Mouse (Mus musculus): ENCODE measurements around the gene Eif4g3.
"Not testable (repeated sequence)": the region's sequence is repeated elsewhere in the genome, so short reads cannot be mapped to it uniquely, and the experiment has no call there.

The Eif4g3 gene

GRCm38 (mm10) chr4:137992890-137993289 is at the start of gene Eif4g3:
Gene Eif4g3 (plus strand): TSS chr4:137993022.
- no peak for DNase-seq (ENCODE audit: low spot score in 2 of 2)

- DNase-seq (ENCODE audit: low spot score in 2 of 2) = no peak
Observed at GRCm38 (mm10) chr4:137943540-137943939, 49.3 kb upstream of the Eif4g3 start.

GRCm38 (mm10) chr4:137945376-137945775 is 47.4 kb upstream of the Eif4g3 start:
- DNase-seq (ENCODE audit: low spot score in 2 of 2) = no peak

GRCm38 (mm10) chr4:137946419-137946818 is 46.4 kb upstream of the Eif4g3 start:
- DNase-seq (ENCODE audit: low spot score in 2 of 2) = no peak

- DNase-seq (ENCODE audit: low spot score in 2 of 2) = peak; percentile 54 to 76
Observed at GRCm38 (mm10) chr4:137952840-137953239, 40.0 kb upstream of the Eif4g3 start.

GRCm38 (mm10) chr4:137954184-137954583 is 38.6 kb upstream of the Eif4g3 start:
- DNase-seq (ENCODE audit: low spot score in 2 of 2) = no peak

- no peak for DNase-seq (ENCODE audit: low spot score in 2 of 2)
Observed at GRCm38 (mm10) chr4:137954926-137955396, 37.9 kb upstream of the Eif4g3 start.

- no peak for DNase-seq (ENCODE audit: low spot score in 2 of 2)
Observed at GRCm38 (mm10) chr4:137956260-137956659, 36.6 kb upstream of the Eif4g3 start.

GRCm38 (mm10) chr4:137959889-137960665 is 32.7 kb upstream of the Eif4g3 start:
- DNase-seq (ENCODE audit: low spot score in 2 of 2) = no peak

- no peak for DNase-seq (ENCODE audit: low spot score in 2 of 2)
Observed at GRCm38 (mm10) chr4:137960757-137961156, 32.1 kb upstream of the Eif4g3 start.

GRCm38 (mm10) chr4:137962643-137963350 is 30.0 kb upstream of the Eif4g3 start:
- no peak for DNase-seq (ENCODE audit: low spot score in 2 of 2)

- DNase-seq (ENCODE audit: low spot score in 2 of 2) = no peak
Observed at GRCm38 (mm10) chr4:137963431-137963830, 29.4 kb upstream of the Eif4g3 start.

- peak; percentile 42 to 68 for DNase-seq (ENCODE audit: low spot score in 2 of 2)
Observed at GRCm38 (mm10) chr4:137963881-137964584, 28.8 kb upstream of the Eif4g3 start.

GRCm38 (mm10) chr4:137964585-137964930 is 28.3 kb upstream of the Eif4g3 start:
- no peak for DNase-seq (ENCODE audit: low spot score in 2 of 2)

GRCm38 (mm10) chr4:137968203-137968602 is 24.6 kb upstream of the Eif4g3 start:
- DNase-seq (ENCODE audit: low spot score in 2 of 2) = peak; percentile 52 to 67

- not testable (repeated sequence) for DNase-seq (ENCODE audit: low spot score in 2 of 2)
Observed at GRCm38 (mm10) chr4:137970623-137971199, 22.1 kb upstream of the Eif4g3 start.

- DNase-seq (ENCODE audit: low spot score in 2 of 2) = not testable (repeated sequence)
Observed at GRCm38 (mm10) chr4:137974856-137975432, 17.9 kb upstream of the Eif4g3 start.

GRCm38 (mm10) chr4:137979066-137979644 is 13.7 kb upstream of the Eif4g3 start:
- not testable (repeated sequence) for DNase-seq (ENCODE audit: low spot score in 2 of 2)

- no peak for DNase-seq (ENCODE audit: low spot score in 2 of 2)
Observed at GRCm38 (mm10) chr4:137982869-137983268, 10.0 kb upstream of the Eif4g3 start.

GRCm38 (mm10) chr4:137984212-137984611 is 8.6 kb upstream of the Eif4g3 start:
- DNase-seq (ENCODE audit: low spot score in 2 of 2) = no peak

GRCm38 (mm10) chr4:137984746-137985145 is 8.1 kb upstream of the Eif4g3 start:
- no peak for DNase-seq (ENCODE audit: low spot score in 2 of 2)
